Mouse (Mus musculus) testis, adult 2 months (tissue): ENCODE data around the gene Pomgnt1.

Experiments used
- CTCF ChIP-seq: fragments of 200-500 bp; IDR thresholded peaks from 2 replicates; pipeline ENCODE4 v1.5.1; 2012; ENCODE audit warnings: low read depth, mild to moderate bottlenecking, inconsistent platforms, low read length, moderate library complexity; ENCODE audit not compliant: control insufficient read depth, insufficient read depth, insufficient replicate concordance
- POLR2A ChIP-seq: fragments of 200-500 bp; IDR thresholded peaks from 2 replicates; pipeline ENCODE4 v1.6.1; 2012; ENCODE audit warnings: low read depth, mild to moderate bottlenecking, inconsistent platforms, low read length, moderate library complexity; ENCODE audit not compliant: control insufficient read depth

- no peak for TF ChIP-seq CTCF
- no peak for TF ChIP-seq POLR2A
These were observed 12.2 kb upstream of the Pomgnt1 start for GRCm38 (mm10) chr4:116111486-116111885.
